Mouse (Mus musculus) heart, adult 8-10 months (tissue): ENCODE results near the gene Mc3r. TPM values are rescaled to one million over a fixed set of nuclear protein-coding genes. Genes with fewer than 3 reads are reported as not detected.
A peak's percentile ranks its signal among the peaks of the same experiment; 100 is the strongest.

ENCODE experiments used
- DNase-seq: peaks from one replicate; pipeline ENCODE4 v3.0.0; 2022; ENCODE audit warnings: low spot score
- total RNA-seq, 4 experiments: library from RNA; stranded (reverse); gene quantifications; 2 replicates each; pipeline ENCODE4 v1.2.4; 2022

Gene Mc3r
- not detected for total RNA-seq

GRCm38 (mm10) chr2:172248106-172248764, at the start of gene Mc3r:
Gene Mc3r, plus strand, starts transcription at chr2:172248492.
- DNase-seq, result no peak

- no peak for DNase-seq
Measured at GRCm38 (mm10) chr2:172201998-172202780, 46.1 kb upstream of the Mc3r start.

- DNase-seq, result peak; percentile 55
Measured at GRCm38 (mm10) chr2:172207003-172207402, 41.3 kb upstream of the Mc3r start.

GRCm38 (mm10) chr2:172213480-172213879, 34.8 kb upstream of the Mc3r start:
- DNase-seq, result no peak

GRCm38 (mm10) chr2:172214336-172214735, 34.0 kb upstream of the Mc3r start:
- no peak for DNase-seq

GRCm38 (mm10) chr2:172215508-172216162, 32.7 kb upstream of the Mc3r start:
- DNase-seq, result peak; percentile 16

- DNase-seq, result no peak
Measured at GRCm38 (mm10) chr2:172216163-172216915, 32.0 kb upstream of the Mc3r start.

- no peak for DNase-seq
Measured at GRCm38 (mm10) chr2:172217886-172218285, 30.4 kb upstream of the Mc3r start.

GRCm38 (mm10) chr2:172219186-172219585, 29.1 kb upstream of the Mc3r start:
- DNase-seq, result no peak

- peak; percentile 34 for DNase-seq
Measured at GRCm38 (mm10) chr2:172221656-172222393, 26.5 kb upstream of the Mc3r start.

- no peak for DNase-seq
Measured at GRCm38 (mm10) chr2:172222394-172222785, 25.9 kb upstream of the Mc3r start.

- DNase-seq, result no peak
Measured at GRCm38 (mm10) chr2:172222891-172223290, 25.4 kb upstream of the Mc3r start.

- DNase-seq, result no peak
Measured at GRCm38 (mm10) chr2:172223451-172224200, 24.7 kb upstream of the Mc3r start.

- no peak for DNase-seq
Measured at GRCm38 (mm10) chr2:172226945-172227344, 21.3 kb upstream of the Mc3r start.

- no peak for DNase-seq
Measured at GRCm38 (mm10) chr2:172227808-172228207, 20.5 kb upstream of the Mc3r start.

- no peak for DNase-seq
Measured at GRCm38 (mm10) chr2:172229190-172229589, 19.1 kb upstream of the Mc3r start.

GRCm38 (mm10) chr2:172230126-172230525, 18.2 kb upstream of the Mc3r start:
- DNase-seq, result no peak

- no peak for DNase-seq
Measured at GRCm38 (mm10) chr2:172238220-172238619, 10.1 kb upstream of the Mc3r start.

- DNase-seq, result peak; percentile 9
Measured at GRCm38 (mm10) chr2:172241031-172241430, 7.3 kb upstream of the Mc3r start.

GRCm38 (mm10) chr2:172245497-172245896, 2.8 kb upstream of the Mc3r start:
- no peak for DNase-seq
